Mouse (Mus musculus) cerebellum, postnatal 25 days (tissue): ENCODE data around the gene Gm10401.

Experiments
- DNase-seq, 2 experiments: peaks; one replicate each; pipeline ENCODE4 v3.0.0; 2021; ENCODE audit warnings: mixed read lengths in 2 of 2

The Gm10401 gene

DNA sequence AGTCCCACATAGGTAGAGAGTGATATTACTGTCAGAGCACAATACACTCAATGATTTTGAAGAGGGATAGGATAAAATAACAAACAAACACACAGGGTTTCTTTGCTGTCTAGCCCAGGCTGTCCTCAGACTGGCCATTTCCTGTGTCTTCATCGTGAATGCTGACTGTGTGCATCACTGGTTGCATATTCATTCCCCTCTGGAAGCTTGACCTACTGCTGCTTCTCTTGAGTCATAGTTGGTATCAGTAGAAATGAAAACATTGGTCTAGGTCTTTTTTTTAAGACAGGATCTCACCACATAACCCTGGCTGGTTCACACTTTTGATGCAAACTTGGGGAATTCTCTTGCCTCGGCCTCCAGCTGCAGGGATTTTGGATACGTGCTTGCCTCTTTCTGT lies 28.5 kb downstream of the Gm10401 start:
- no peak for DNase-seq

DNA sequence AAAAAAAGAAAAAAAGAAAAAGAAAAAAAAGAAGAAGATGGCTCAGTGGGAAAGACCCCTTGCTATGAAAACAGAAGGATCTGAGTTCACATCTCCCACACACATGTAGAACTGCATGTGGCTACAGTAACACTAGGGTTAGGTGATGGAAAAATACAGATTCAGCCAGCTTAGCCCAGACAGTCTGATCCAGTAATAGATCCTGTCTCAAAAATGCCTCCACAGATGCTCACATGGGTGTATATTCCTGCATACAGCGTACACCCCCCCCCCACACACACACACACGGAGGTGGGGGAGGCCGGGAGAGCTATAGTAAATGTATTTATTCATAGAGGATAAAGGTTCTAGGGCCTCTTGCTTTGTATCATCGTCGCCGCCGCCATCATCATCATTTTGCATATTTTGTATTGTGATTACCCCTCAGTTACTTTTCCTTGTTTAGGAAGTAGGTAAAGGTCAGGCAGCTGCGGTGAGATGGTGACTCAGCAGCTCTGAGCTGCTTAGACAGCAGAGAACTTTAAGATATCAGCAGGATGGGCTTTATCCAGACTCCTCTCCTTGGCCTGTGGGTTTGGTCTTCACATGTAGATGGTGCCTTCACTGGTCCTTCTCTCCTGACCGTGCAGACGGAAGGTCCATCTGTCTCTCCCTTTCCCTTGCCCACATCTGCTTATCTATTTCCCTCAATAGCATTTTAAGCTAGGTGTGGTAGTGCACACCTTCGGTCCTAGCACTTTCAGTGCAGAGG lies 29.2 kb downstream of the Gm10401 start:
- no peak for DNase-seq

DNA sequence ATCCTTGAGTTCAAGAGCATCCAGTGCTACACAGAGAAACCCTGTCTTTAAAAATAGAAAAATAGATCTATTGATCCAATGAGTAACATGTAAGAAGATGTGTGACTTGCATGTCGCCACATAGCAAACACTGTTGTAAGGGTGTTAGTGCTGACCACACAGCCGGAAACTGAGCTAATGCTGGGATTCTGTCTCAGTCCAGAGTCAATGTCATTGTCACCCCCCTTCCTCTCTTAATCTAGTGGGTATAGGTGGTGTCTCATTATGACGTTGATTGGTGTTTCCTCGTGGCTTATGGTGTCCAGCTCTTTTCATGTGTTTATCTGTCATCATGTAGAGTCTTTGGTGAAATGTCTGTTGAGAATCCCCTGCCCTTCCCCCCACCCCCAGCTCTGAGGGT lies 31.9 kb downstream of the Gm10401 start:
- DNase-seq = no peak

DNA sequence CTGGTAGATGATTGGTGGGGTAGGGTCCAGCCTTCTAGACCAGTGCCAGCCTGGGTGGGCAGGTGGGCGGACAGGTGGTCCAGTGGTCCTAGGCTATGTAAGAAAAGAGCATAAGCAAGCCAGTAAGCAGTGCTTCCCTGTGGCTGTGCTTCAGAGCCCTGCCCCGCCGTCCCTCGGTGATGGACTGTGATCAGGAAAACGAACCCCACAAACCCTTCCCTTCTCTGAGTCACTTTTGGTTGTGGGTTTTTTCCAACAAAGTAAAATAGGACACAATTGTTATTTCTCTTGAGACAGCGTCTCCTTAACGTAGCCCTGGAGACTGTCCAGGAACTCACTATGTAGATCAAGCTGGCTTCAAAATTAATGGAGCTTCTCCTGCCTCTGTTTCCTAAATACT lies 34.7 kb downstream of the Gm10401 start:
- no peak for DNase-seq

DNA sequence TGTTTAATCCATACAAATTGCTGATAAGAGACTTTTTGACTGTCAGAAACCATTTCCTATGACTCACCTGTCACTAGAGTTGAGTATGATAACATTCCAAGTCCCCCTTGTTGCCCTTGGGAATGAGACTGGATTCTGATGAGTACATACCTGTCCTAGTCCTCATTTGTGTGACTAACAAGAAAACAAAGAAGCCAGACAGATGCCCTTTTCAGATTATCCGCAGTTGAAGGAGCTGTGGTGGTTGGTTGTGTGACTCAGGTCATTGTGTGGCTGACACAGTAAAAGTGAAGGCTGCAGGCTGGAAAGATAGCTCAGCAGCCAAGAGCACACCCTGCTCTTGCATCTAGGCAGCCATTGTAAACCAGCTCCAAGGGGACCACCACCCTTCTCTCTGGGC lies 35.5 kb downstream of the Gm10401 start:
- DNase-seq = no peak

DNA sequence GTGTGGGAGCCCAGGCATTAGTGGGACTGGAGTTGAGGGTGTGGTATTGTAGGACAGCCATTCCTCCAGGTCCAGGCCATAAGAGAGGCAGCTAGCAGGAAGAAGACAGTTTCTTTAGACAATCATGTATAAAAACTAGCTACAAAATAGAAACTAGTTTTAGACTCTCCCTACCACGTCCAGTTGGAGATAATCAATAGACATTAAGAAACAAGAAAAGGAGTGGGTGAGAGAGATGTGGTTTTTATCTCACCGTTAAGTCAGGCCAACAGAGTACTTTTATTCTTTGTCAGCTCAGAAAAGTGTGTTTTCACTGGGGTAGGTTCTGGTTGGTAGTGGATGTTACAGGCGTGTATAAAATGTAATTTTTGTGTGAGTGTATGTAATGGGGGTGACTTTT lies 37.1 kb downstream of the Gm10401 start:
- no peak for DNase-seq

DNA sequence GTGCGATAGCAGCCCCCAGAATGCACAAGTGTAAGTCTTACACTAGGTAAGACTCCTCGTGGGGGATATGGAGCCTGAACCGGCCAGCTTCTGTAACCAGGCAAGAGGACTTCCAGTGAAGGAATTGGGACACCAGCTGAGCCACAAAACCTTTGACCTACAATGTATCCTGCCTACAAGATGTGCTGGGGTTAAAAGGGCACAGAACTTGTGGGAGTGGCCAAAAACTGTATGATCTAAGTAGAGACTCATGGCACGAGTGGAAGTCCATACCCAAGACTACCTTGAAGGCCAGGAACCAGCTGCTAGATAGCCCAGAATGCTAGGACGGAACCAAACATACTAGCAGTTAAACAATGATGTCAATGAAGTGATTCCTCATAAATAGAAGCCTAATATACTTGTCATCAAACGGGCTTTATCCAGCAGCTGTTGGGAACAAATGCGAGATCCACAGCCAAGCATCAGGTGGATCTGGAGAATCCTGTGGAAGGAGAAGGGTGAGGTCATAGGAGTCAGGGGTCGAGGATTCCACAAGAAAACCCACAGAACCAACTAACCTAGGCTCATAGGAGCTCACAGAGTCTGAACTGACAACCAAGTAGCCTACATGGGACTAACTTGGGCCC lies 37.9 kb downstream of the Gm10401 start:
- DNase-seq = no peak

DNA sequence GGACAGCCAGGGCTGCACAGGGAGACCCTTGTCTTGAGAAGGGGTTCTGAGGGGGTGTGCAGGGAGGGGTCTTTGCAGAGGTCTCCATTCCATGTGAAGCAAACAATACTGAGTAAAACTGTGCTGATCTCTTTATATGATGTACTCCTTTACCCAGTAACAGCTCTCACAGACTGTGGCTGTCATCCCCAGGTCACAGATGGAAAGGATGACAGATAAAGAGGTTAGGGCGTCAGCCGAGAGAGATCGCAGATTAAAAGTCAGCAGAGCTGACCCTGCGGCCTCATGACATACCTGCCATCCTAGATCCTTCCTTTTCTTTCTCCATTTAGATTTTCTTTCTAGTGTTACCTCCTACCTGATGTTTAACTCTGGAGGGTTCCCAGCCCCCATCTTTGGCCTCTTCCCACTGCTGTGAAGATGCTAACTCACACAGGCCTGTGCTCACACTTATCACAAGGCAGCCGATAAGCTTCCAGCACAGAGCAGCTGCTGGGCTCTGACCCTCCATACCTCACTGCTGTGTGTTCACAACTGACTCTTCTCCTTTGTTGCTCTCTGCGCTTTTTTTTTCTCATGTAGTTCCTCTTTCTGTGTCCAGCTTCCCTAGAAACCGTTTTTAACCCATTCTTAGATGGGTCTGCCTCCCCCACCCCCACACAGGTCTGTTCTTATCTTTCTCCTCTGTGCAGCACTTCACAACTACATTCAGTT lies 39.4 kb downstream of the Gm10401 start:
- no peak for DNase-seq

DNA sequence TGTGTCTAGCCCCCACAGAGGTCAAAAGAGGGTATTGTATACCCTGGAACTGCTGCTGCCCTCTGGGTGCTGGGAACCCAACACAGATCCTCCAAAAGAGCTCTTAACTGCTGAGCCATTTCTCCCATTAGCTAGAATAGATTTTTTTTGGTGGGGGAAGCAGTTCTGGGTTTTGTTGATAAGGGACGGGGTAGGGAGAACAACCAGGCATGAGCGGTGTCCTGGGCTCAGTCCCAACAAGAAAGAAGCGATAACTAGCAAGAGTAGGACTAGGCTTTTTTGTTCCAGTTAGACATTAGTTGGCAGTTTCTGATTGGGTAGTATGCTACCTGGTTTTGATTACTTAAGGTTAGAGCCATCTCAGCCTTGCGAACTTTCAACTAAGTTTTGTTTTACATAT lies 40.9 kb downstream of the Gm10401 start:
- DNase-seq = no peak

DNA sequence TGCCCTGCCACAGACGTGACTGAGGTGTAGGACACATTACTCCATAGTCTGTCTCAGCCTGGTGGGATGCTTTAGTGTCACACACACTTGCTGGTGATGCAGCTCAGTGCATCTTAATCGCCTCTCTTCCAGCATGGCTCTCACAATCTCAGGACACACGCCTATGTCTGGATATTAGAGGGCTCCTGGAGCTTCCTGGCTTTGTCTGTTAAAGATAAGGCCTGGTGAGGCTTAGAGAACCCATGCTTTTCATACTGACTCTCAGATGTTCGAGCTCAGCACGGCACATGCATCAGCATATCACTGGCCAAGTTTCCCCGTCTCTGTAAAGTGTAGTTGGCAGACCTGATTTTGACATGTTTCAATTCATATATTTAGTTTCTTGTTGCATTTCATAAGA lies 42.7 kb downstream of the Gm10401 start:
- no peak for DNase-seq

DNA sequence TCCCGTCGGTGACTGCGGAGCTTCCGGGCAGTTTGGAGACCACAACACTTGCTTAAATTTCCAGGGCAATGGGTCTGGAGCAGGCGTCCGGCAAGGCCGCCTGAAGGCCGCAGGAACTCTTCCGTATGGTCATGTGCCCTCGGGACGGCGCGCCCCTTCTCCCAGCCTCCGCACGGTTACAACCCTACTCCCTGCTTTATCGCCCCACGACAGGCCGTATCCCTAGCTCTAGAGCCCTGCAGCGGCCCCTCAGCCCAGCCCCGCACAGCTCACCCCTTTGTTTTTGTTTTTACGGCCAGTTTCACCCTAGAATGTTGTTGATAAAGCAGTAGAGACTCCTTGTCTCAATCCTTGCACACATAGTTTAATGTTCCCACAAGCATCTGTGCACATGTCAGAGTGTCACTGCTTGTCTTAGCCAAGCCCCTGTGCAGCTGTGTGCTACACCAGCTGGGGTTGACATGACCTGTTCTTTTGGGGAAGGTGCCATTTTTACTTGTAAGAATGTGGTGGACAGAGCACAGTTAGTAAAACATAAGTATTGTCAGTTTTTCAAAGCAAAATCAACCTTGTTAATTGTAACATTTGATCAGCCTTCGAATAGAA lies 44.2 kb downstream of the Gm10401 start:
- DNase-seq = no peak

DNA sequence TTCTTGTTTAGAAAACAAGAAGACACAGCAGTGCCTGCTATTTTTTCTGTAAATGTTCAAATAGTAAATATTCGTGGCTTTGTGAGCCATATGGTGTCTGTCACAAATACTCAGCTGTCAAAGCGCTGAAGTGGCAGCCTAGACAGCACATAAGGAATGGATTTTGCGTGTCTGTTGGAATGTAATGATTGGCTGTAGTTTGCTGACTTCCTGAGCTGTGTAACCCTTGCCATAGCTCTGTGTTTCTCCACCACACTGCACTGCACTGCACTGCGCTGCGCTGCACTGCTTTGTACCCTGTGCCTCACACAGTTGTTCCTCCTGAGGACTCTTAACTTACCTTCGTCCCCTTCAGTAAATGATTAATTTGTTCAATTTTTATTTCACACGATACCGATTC lies 45.5 kb downstream of the Gm10401 start:
- no peak for DNase-seq

DNA sequence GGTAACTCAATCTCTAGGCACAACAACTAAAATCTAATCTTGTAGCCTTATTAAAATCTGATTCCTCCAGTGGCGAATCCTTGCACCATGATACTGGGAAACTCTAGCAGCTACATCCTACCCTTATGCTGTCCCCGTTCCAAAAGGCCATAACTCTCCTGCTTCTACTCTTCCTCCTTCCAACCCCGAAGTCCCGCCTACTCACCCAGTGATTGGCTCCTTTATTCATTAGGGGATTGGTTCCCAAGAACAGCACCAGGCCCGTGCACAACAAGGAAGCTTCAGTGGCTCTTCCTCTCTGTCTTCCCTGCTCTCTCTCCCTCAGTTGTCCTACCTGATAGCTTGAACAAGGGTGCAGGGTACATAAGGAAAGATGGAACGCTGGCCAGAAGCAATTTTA lies 47.3 kb downstream of the Gm10401 start:
- no peak for DNase-seq

DNA sequence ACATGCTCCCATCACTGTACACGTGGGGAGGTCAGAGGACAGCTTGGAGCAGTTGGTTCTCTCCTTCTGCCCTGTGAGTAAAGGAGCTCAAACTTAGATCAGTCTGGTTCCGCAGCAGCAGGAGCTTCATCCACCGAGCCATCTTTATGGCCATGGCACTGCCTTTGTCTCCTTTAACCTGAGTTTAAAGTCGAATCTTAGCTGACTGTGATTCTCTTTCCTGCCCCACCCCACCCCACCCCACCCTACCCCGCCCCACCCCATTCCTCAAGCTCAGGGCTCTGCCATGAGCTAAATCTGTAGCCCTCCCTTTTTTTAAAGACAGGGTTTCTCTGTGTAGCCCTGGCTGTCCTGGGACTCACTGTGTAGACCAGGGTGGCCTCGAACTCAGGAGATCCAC lies 48.4 kb downstream of the Gm10401 start:
- DNase-seq = no peak
